Mouse (Mus musculus) lung, postnatal 0 days (tissue): ENCODE results near the gene Boll.

ENCODE experiments used
- CTCF ChIP-seq: IDR thresholded peaks from 2 replicates; pipeline ENCODE4 v1.5.1; 2016; ENCODE audit warnings: antibody characterized with exemption, mild to moderate bottlenecking
- EP300 ChIP-seq: IDR thresholded peaks from 2 replicates; pipeline ENCODE4 v1.6.1; 2016; ENCODE audit warnings: antibody characterized with exemption, mild to moderate bottlenecking, control low read depth

- TF ChIP-seq CTCF (peak; percentile 69), EP300 (no peak)
Measured at GRCm38 (mm10) chr1:55363044-55363565, at the start of gene Boll.
